Mouse (Mus musculus) embryonic fibroblast, embryonic 13.5 days (primary cell): Measurements from ENCODE around the gene Mlkl. TPM values are rescaled to one million over a fixed set of nuclear protein-coding genes. Genes with fewer than 3 reads are reported as not detected.
"Not testable (repeated sequence)": the region's sequence is repeated elsewhere in the genome, so short reads cannot be mapped to it uniquely, and the experiment has no call there.

ENCODE experiments used
- H3K27ac ChIP-seq: 2 replicates; pipeline ENCODE4 v1.5.1; 2012; ENCODE audit warnings: low read length, control low read depth, inconsistent platforms; ENCODE audit not compliant: insufficient read depth
- H3K4me1 ChIP-seq: 2 replicates; pipeline ENCODE4 v1.6.1; 2011; ENCODE audit warnings: low read length; ENCODE audit not compliant: control insufficient read depth, insufficient read depth
- H3K4me3 ChIP-seq: 2 replicates; pipeline ENCODE4 v1.5.1; 2011; ENCODE audit warnings: mild to moderate bottlenecking, control low read depth, low read length; ENCODE audit not compliant: insufficient read depth
- CTCF ChIP-seq: IDR thresholded peaks from 2 replicates; pipeline ENCODE4 v1.5.1; 2011; ENCODE audit warnings: mild to moderate bottlenecking, control low read depth, low read length, moderate library complexity, borderline replicate concordance; ENCODE audit not compliant: insufficient read depth
- POLR2A ChIP-seq: IDR thresholded peaks from 2 replicates; pipeline ENCODE4 v1.6.1; 2011; ENCODE audit warnings: low read depth, mild to moderate bottlenecking, control low read depth, low read length, moderate library complexity
- polyA plus RNA-seq: library from polyadenylated mRNA; stranded (reverse); fragments of >200 nt; gene quantifications from 2 replicates; pipeline ENCODE4 v1.2.4, GENCODE M21; 2011; ENCODE audit warnings: low read depth; ENCODE audit not compliant: missing spikeins, insufficient read length

Mlkl gene
- polyA plus RNA-seq, 1 experiment: 30.0 TPM

GRCm38 (mm10) chr8:111299821-111300568, 38.0 kb downstream of the Mlkl start, which contains the start of gene Rfwd3:
TSS of gene Rfwd3 (minus strand) at chr8:111300222.
- H3K4me1 ChIP-seq: peaks cover 5% of the 10 kb centered on the region; the same call in 1 of the 2 replicates
- H3K27ac ChIP-seq: peak within 1 kb of the TSS; percentile 62
- peak within 1 kb of the TSS; percentile 98 for H3K4me3 ChIP-seq
- peak; percentile 87 for TF ChIP-seq POLR2A
- TF ChIP-seq CTCF: no peak

- Histone ChIP-seq H3K4me1 (peaks cover 5% of the 10 kb centered on the region; the same call in 1 of the 2 replicates), H3K27ac (peak overlapping the region; percentile 62), H3K4me3 (peak overlapping the region; percentile 98)
- TF ChIP-seq POLR2A (no peak), CTCF (no peak)
Measured at GRCm38 (mm10) chr8:111299363-111299820, 38.6 kb downstream of the Mlkl start.

GRCm38 (mm10) chr8:111298011-111298410, 40.0 kb downstream of the Mlkl start:
- Histone ChIP-seq H3K27ac (no peak overlapping the region), H3K4me3 (0 out of 2 replicates have a peak overlapping the region, but pooled peaks have one; percentile 3), H3K4me1 (peaks cover 5% of the 10 kb centered on the region; the same call in 1 of the 2 replicates)
- no peak for TF ChIP-seq POLR2A

GRCm38 (mm10) chr8:111291733-111292132, 46.2 kb downstream of the Mlkl start:
- Histone ChIP-seq H3K4me1 (no peaks in the 10 kb centered on the region), H3K27ac (no peak overlapping the region), H3K4me3 (no peak overlapping the region)
- TF ChIP-seq CTCF (no peak), POLR2A (no peak)

GRCm38 (mm10) chr8:111290586-111290985, 47.4 kb downstream of the Mlkl start:
- Histone ChIP-seq H3K4me1 (no peaks in the 10 kb centered on the region), H3K4me3 (no peak overlapping the region), H3K27ac (no peak overlapping the region)
- TF ChIP-seq POLR2A (no peak), CTCF (no peak)

- TF ChIP-seq CTCF: no peak
- H3K27ac ChIP-seq: no peak overlapping the region
- no peak overlapping the region for H3K4me3 ChIP-seq
- H3K4me1 ChIP-seq: no peaks in the 10 kb centered on the region
Measured at GRCm38 (mm10) chr8:111285603-111286002, 52.4 kb downstream of the Mlkl start.

GRCm38 (mm10) chr8:111282093-111282492, 55.9 kb downstream of the Mlkl start:
- Histone ChIP-seq H3K4me3 (no peak overlapping the region), H3K4me1 (no peaks in the 10 kb centered on the region), H3K27ac (no peak overlapping the region)
- no peak for TF ChIP-seq POLR2A
- TF ChIP-seq CTCF: no peak

GRCm38 (mm10) chr8:111268277-111268676, 69.7 kb downstream of the Mlkl start:
- Histone ChIP-seq H3K27ac (no peak overlapping the region), H3K4me3 (no peak overlapping the region), H3K4me1 (no peaks in the 10 kb centered on the region)
- TF ChIP-seq CTCF: 0 out of 2 replicates have a peak, but pooled peaks have one; percentile 3
- TF ChIP-seq POLR2A: no peak

GRCm38 (mm10) chr8:111266161-111266560, 71.8 kb downstream of the Mlkl start:
- not testable (repeated sequence) for H3K4me3 ChIP-seq, H3K4me1 ChIP-seq, H3K27ac ChIP-seq

GRCm38 (mm10) chr8:111264693-111265220, 73.2 kb downstream of the Mlkl start:
- H3K4me3 ChIP-seq: no peak overlapping the region
- H3K27ac ChIP-seq: no peak overlapping the region
- TF ChIP-seq CTCF: no peak
- no peak for TF ChIP-seq POLR2A
- no peaks in the 10 kb centered on the region for H3K4me1 ChIP-seq

GRCm38 (mm10) chr8:111261981-111262381, 76.0 kb downstream of the Mlkl start:
- H3K4me1 ChIP-seq: no peaks in the 10 kb centered on the region

More at GRCm38 (mm10) chr8:111261981-111262381, 76.0 kb downstream of the Mlkl start:
- Histone ChIP-seq H3K4me3 (no peak overlapping the region), H3K27ac (no peak overlapping the region)
- TF ChIP-seq CTCF (no peak), POLR2A (no peak)

Other genes with a start within 250 kb of the Mlkl start
- not detected in 2 replicates for gene Clec18a, start 245.8 kb downstream of the Mlkl start, polyA plus RNA-seq
- 15.1 and 18.5 TPM in 2 replicates for gene Pdpr, start 243.5 kb downstream of the Mlkl start, polyA plus RNA-seq
- 130 and 132 TPM in 2 replicates for gene Glg1, start 79.0 kb downstream of the Mlkl start, polyA plus RNA-seq
- gene Rfwd3, start 38.0 kb downstream of the Mlkl start, polyA plus RNA-seq: 30.5 and 35.3 TPM in 2 replicates
- not detected in 2 replicates for gene Fa2h, start 55.6 kb upstream of the Mlkl start, polyA plus RNA-seq
- gene Wdr59, start 183.9 kb upstream of the Mlkl start, polyA plus RNA-seq: 10.2 and 10.9 TPM in 2 replicates
- gene Znrf1, start 197.9 kb upstream of the Mlkl start, polyA plus RNA-seq: 37.5 and 43.8 TPM in 2 replicates